Mouse (Mus musculus) liver (tissue): ENCODE data around the gene Apex2.
"Not testable (repeated sequence)": the region's sequence is repeated elsewhere in the genome, so short reads cannot be mapped to it uniquely, and the experiment has no call there.

ENCODE experiments used
- DNase-seq: peaks from one replicate; pipeline ENCODE4 v3.0.0-alpha.2; 2020; ENCODE audit warnings: mixed read lengths

The Apex2 gene

DNA sequence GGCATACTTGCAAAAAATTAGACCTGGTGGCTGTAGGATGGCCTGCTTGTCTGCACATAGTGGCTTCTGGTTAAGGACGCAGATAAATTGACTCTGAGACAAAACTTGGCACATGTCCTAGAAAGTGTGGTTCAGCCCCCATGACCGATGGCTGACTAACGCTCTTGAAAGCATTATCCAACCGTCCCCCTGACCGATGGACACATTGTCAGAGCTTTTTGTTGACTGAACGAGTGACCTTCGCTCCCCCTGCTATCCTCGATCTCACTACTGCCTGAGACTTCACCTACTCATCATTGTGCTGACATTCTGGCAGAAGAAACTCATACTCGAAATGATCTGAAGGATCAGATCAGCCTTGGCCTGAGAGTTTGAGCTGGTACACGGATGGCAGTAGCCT is 101.9 kb downstream of the Apex2 start:
- DNase-seq = not testable (repeated sequence)

DNA sequence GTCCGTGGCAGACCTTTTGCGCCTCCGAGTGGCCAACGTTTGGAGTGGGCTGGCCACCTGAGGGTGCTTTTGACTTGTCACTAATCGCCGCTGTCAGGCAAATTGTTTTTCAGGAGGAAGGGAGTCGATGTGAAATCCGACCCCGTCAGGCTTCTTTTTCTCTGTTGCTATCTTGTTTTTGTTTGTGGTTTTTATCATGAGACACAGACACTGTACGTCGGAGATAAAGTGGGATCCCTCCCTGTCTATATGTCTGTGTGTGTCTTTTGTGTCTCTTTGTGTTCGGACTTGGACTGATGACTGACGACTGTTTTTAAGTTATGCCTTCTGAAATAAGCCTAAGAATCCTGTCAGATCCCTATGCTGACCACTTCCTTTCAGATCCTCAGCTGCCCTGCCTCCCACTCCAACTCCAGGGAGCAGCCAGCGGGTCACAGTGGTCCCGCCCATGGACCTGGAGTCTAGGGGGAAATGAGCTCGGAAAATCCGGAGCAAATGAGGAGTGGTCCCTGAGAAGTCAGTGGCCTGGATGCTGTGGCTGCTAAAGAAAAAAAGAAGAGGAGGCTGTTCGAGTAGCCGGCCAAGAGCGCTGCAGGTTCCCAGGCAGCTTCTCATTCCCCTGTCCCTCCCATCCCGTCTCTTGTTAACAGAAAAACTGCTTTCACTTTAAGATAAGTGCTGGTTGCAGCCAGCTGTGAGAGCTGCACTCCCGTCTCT is 103.2 kb downstream of the Apex2 start:
- DNase-seq = not testable (repeated sequence)

DNA sequence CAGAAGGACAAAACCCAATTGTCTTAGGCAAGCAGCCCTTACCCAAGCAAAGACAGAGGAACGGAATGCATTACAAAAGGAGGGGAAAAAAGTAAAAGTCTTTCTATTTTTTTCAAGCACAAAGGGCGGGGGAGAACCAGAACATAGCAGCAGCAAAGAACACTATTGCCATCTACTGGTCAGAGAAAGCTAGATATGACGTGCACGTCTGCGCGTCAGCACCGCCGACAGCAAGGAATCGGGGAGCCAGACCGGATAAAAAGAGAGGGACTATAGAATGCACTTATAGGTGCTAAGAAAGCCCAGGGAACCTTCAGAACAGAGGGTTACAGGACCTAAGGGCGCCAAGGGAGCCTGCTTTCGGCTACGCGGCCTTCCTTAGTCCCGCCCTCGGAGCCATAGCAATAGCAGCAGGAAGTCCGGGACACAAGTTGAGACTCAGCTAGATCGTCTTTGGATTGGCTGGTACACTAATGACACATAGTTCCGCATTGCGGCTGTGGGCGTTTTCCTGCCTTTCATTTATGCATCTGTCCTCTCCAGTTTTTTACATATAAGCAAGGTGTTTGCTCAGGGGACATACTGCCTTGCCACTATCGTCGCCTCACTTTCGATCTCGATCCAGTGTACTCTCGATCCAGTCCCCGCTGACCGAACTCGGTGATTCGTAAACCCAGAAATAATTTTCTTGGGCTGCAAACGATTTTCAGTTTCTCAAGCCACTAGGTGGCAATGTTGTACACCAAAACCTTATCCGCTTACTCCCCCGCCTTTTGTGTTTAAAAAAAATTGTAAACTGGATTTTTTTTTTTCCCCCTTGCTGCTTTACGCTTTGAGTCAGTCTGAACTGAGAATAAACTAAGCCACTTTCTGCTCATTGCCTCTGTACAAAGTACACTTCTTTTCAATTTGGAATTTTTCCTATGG is 111.6 kb downstream of the Apex2 start:
- peak; percentile 81 for DNase-seq

DNA sequence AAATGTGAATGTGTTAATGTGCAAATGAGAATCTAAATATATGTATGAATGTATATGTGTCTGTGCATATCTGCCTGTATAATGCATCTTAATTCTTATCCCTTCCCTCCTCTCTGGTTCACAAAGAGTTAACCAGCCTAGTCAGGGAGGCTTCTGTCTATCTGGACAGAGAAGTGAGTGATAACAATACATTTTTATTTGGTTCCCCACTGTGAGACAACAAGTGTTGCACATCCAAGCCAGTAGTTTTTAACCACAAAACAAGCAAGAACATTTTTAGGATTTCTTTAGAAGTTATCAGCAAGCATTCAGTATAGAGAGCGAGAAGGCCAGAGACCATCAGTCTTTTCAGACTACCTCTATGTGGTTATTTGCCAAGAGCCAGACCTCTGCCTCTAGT is 118.3 kb downstream of the Apex2 start:
- no peak for DNase-seq
